Mouse (Mus musculus) CH12.LX (cell line): ENCODE results near the gene Meiob. TPM values are rescaled to one million over a fixed set of nuclear protein-coding genes. Genes with fewer than 3 reads are reported as not detected.
A peak's percentile ranks its signal among the peaks of the same experiment; 100 is the strongest.

Experiments
- DNase-seq: peaks from one replicate; pipeline ENCODE4 v3.0.0-alpha.2; 2013; ENCODE audit errors: extremely low read depth
- H3K27ac ChIP-seq: 2 replicates; pipeline ENCODE4 v1.5.1; 2012; ENCODE audit warnings: low read depth, mild to moderate bottlenecking, control low read depth, moderate library complexity; ENCODE audit not compliant: insufficient read depth
- H3K27me3 ChIP-seq: replicated peaks from 2 replicates; pipeline ENCODE3; 2012; ENCODE audit warnings: inconsistent platforms
- H3K36me3 ChIP-seq, 2 experiments: replicated peaks in 1 of 2; 2 replicates each; pipeline versions ENCODE3 to v1.6.1; 2012; ENCODE audit warnings: inconsistent platforms in 1 of 2, low read length in 1 of 2, mild to moderate bottlenecking in 1 of 2, mixed read lengths in 1 of 2, moderate library complexity in 1 of 2; ENCODE audit not compliant: control insufficient read depth in 1 of 2, insufficient read depth in 1 of 2
- H3K4me1 ChIP-seq, 2 experiments: 2 replicates each; pipeline ENCODE4 v1.6.1; 2012; ENCODE audit warnings: inconsistent platforms in 1 of 2, moderate library complexity in 1 of 2; ENCODE audit not compliant: insufficient read depth in 2 of 2, control insufficient read depth in 1 of 2
- H3K4me2 ChIP-seq: 2 replicates; pipeline ENCODE4 v1.6.1; 2012; ENCODE audit warnings: low read depth, mild to moderate bottlenecking, control low read depth; ENCODE audit not compliant: poor library complexity, insufficient read depth, severe bottlenecking
- H3K4me3 ChIP-seq, 3 experiments: fragments of 150-350 bp in 1 of 3; sonication (generic) in 1 of 3; replicated peaks in 1 of 3; 2 replicates each; pipeline versions ENCODE3 to v1.5.1; 2011 to 2012; ENCODE audit warnings: low read depth in 2 of 3, low read length in 2 of 3, mild to moderate bottlenecking in 2 of 3, moderate library complexity in 2 of 3, control low read depth in 1 of 3, improper control_type of control experiment in 1 of 3, inconsistent platforms in 1 of 3, mixed read lengths in 1 of 3; ENCODE audit not compliant: poor library complexity in 1 of 3
- H3K79me2 ChIP-seq: replicated peaks from 2 replicates; pipeline ENCODE4 v1.6.1; 2012; ENCODE audit warnings: mild to moderate bottlenecking, moderate library complexity; ENCODE audit not compliant: control insufficient read depth, poor library complexity, insufficient read depth, severe bottlenecking; ENCODE audit errors: extremely low read depth
- H3K9ac ChIP-seq: 2 replicates; pipeline ENCODE4 v1.6.1; 2012; ENCODE audit warnings: low read depth, mild to moderate bottlenecking, control low read depth, moderate library complexity; ENCODE audit not compliant: insufficient read depth
- H3K9me3 ChIP-seq: replicated peaks from 2 replicates; pipeline ENCODE3; 2012; ENCODE audit warnings: low read length, inconsistent platforms, mixed read lengths
- BHLHE40 ChIP-seq: IDR thresholded peaks from 2 replicates; pipeline ENCODE4 v1.6.1; 2011; ENCODE audit warnings: mild to moderate bottlenecking, low read depth, low read length, improper control_type of control experiment
- CHD1 ChIP-seq: IDR thresholded peaks from 2 replicates; pipeline ENCODE4 v1.6.1; 2012; ENCODE audit warnings: low read depth, low read length, improper control_type of control experiment, inconsistent platforms
- CHD2 ChIP-seq: IDR thresholded peaks from 2 replicates; pipeline ENCODE4 v1.6.1; 2011; ENCODE audit warnings: low read length, improper control_type of control experiment
- CTCF ChIP-seq, 2 experiments: IDR thresholded peaks in 1 of 2; conservative IDR thresholded peaks in 1 of 2; 2 replicates each; pipeline ENCODE4 v1.5.1; 2011 to 2012; ENCODE audit warnings: low read depth in 2 of 2, low read length in 2 of 2, improper control_type of control experiment in 1 of 2, inconsistent platforms in 1 of 2, mild to moderate bottlenecking in 1 of 2, moderate library complexity in 1 of 2
- E2F4 ChIP-seq: IDR thresholded peaks from 2 replicates; pipeline ENCODE4 v1.6.1; 2011; ENCODE audit warnings: low read depth, low read length, improper control_type of control experiment; ENCODE audit not compliant: insufficient replicate concordance
- ETS1 ChIP-seq: conservative IDR thresholded peaks from 2 replicates; pipeline ENCODE4 v1.6.1; 2012; ENCODE audit warnings: low read depth, mild to moderate bottlenecking, inconsistent platforms, low read length, improper control_type of control experiment, moderate library complexity
- JUND ChIP-seq: conservative IDR thresholded peaks from 2 replicates; pipeline ENCODE4 v1.6.1; 2011; ENCODE audit warnings: low read depth, low read length, improper control_type of control experiment
- RAD21 ChIP-seq: IDR thresholded peaks from 2 replicates; pipeline ENCODE4 v1.6.1; 2011; ENCODE audit warnings: low read depth, mild to moderate bottlenecking, low read length, improper control_type of control experiment, moderate library complexity
- SIN3A ChIP-seq: IDR thresholded peaks from 2 replicates; pipeline ENCODE4 v1.6.1; 2012; ENCODE audit warnings: low read length, improper control_type of control experiment, inconsistent platforms
- TBP ChIP-seq: conservative IDR thresholded peaks from 2 replicates; pipeline ENCODE4 v1.6.1; 2011; ENCODE audit warnings: low read depth, low read length, improper control_type of control experiment
- TCF12 ChIP-seq: IDR thresholded peaks from 2 replicates; pipeline ENCODE4 v1.6.1; 2014; ENCODE audit warnings: low read depth, mild to moderate bottlenecking, inconsistent platforms, low read length, improper control_type of control experiment
- UBTF ChIP-seq: IDR thresholded peaks from 2 replicates; pipeline ENCODE4 v1.6.1; 2012; ENCODE audit warnings: low read depth, mild to moderate bottlenecking, inconsistent platforms, low read length, improper control_type of control experiment, moderate library complexity
- ZKSCAN1 ChIP-seq: IDR thresholded peaks from 2 replicates; pipeline ENCODE4 v1.6.1; 2012; ENCODE audit warnings: low read depth, inconsistent platforms, low read length, improper control_type of control experiment, borderline replicate concordance
- ZMIZ1 ChIP-seq: IDR thresholded peaks from 2 replicates; pipeline ENCODE4 v1.6.1; 2012; ENCODE audit warnings: low read depth, mild to moderate bottlenecking, inconsistent platforms, low read length, improper control_type of control experiment
- dilution Hi-C: fragments of 300-500 bp; cut with MboI; formaldehyde crosslinking; loops from 2 replicates; pipeline ENCODE4 v1.14.3; 2020; ENCODE audit warnings: low sequenced_read_pairs; ENCODE audit not compliant: extremely low pct_unique_long_range_greater_than_20kb, extremely low pct_ligation_motif_present
- in situ Hi-C: fragments of 300-500 bp; cut with MboI; formaldehyde crosslinking; loops from 3 replicates; pipeline ENCODE4 v1.14.3; 2019; ENCODE audit warnings: low sequenced_read_pairs, low pct_ligation_motif_present, low pct_unique_long_range_greater_than_20kb, mixed read lengths
- polyA plus RNA-seq: library from polyadenylated mRNA; unstranded; fragments of >175 nt; gene quantifications from 2 replicates; pipeline ENCODE4 v1.2.1, GENCODE M21; 2012; ENCODE audit warnings: low read depth; ENCODE audit not compliant: insufficient read length
- total RNA-seq, 2 experiments: library from RNA; depleted of rRNA; stranded (reverse); fragments of 300-350 nt in 1 of 2; fragments of >200 nt in 1 of 2; gene quantifications; 2 replicates each; pipeline ENCODE4 v1.2.3; 2012 to 2014

The Meiob gene
- total and polyA plus RNA-seq, 3 experiments, result 0.23 to 0.40 (median 0.30) TPM

GRCm38 (mm10) chr17:24769146-24769545 is 34.9 kb upstream of the Meiob start:
- Histone ChIP-seq H3K9ac (no peak overlapping the region), H3K36me3 (no peaks in the 10 kb centered on the region), H3K27me3 (peaks cover 69% of the 10 kb centered on the region), H3K9me3 (peaks cover 12% of the 10 kb centered on the region), H3K4me1 (peaks cover 0 to 14% of the 10 kb centered on the region in 2 experiments; a peak in 2 of 4 replicates), H3K27ac (no peak overlapping the region), H3K79me2 (no peaks in the 10 kb centered on the region), H3K4me3 (no peak overlapping the region)
- DNase-seq, result peak; percentile 34
- in situ Hi-C loops, result no loop called here
- dilution Hi-C loops, result no loop called here
- TF ChIP-seq ZKSCAN1, result no peak
- TF ChIP-seq TBP, result peak; percentile 66; the same call in 1 of the 2 replicates
- peak; percentile 53; the same call in 1 of the 2 replicates for TF ChIP-seq UBTF
- no peak for TF ChIP-seq SIN3A
- TF ChIP-seq CHD1, result no peak
- no peak for TF ChIP-seq ZMIZ1
- no peak for TF ChIP-seq CHD2
- no peak for TF ChIP-seq ETS1
- peak; percentile 71; the same call in 1 of the 2 replicates for TF ChIP-seq TCF12
- 0 out of 2 replicates have a peak, but pooled peaks have one; percentile 17 for TF ChIP-seq BHLHE40
- TF ChIP-seq JUND, result no peak
- no peak for TF ChIP-seq E2F4
- TF ChIP-seq, all 38 proteins: peak for 4
- H3K4me2 ChIP-seq, result peak overlapping the region; percentile 5; the same call in 1 of the 2 replicates

GRCm38 (mm10) chr17:24773241-24773640 is 30.8 kb upstream of the Meiob start:
- H3K4me2 ChIP-seq, result no peak overlapping the region
- H3K27me3 ChIP-seq, result peaks cover 49% of the 10 kb centered on the region
- TF ChIP-seq E2F4, result no peak
- TF ChIP-seq CTCF (conservative IDR thresholded peaks at IDR 0.05 in 1 of 2, IDR thresholded peaks at IDR 0.05 in 1 of 2; ENCODE audit: low read depth in 2 of 2, low read length in 2 of 2), result peak in 1 of 2 experiments; percentile 47; a peak in 2 of 4 replicates
- TF ChIP-seq TBP, result no peak
- peak; percentile 34 for TF ChIP-seq RAD21
- TF ChIP-seq, all 38 proteins: peak for 2
- in situ Hi-C loops (no loop called here), dilution Hi-C loops (no loop called here)
- Histone ChIP-seq H3K79me2 (no peaks in the 10 kb centered on the region), H3K27ac (no peak overlapping the region), H3K9me3 (peaks cover 12% of the 10 kb centered on the region), H3K4me1 (peaks cover 0 to 14% of the 10 kb centered on the region in 2 experiments; a peak in 2 of 4 replicates), H3K36me3 (no peaks in the 10 kb centered on the region), H3K4me3 (no peak overlapping the region), H3K9ac (no peak overlapping the region)
- DNase-seq, result peak; percentile 27

- Histone ChIP-seq H3K9ac (no peak overlapping the region), H3K36me3 (no peaks in the 10 kb centered on the region), H3K4me1 (no peaks in the 10 kb centered on the region), H3K79me2 (no peaks in the 10 kb centered on the region), H3K4me3 (no peak overlapping the region), H3K27me3 (peaks cover 39% of the 10 kb centered on the region), H3K4me2 (no peak overlapping the region), H3K27ac (no peak overlapping the region), H3K9me3 (peaks cover 12% of the 10 kb centered on the region)
- dilution Hi-C loops (no loop called here), in situ Hi-C loops (no loop called here)
- no peak for TF ChIP-seq JUND
- DNase-seq, result no peak
Observed at GRCm38 (mm10) chr17:24775173-24775572, 28.9 kb upstream of the Meiob start.
